Comparison of ENCODE assay signal across 8 mouse cellular contexts in the genomic region with DNA sequence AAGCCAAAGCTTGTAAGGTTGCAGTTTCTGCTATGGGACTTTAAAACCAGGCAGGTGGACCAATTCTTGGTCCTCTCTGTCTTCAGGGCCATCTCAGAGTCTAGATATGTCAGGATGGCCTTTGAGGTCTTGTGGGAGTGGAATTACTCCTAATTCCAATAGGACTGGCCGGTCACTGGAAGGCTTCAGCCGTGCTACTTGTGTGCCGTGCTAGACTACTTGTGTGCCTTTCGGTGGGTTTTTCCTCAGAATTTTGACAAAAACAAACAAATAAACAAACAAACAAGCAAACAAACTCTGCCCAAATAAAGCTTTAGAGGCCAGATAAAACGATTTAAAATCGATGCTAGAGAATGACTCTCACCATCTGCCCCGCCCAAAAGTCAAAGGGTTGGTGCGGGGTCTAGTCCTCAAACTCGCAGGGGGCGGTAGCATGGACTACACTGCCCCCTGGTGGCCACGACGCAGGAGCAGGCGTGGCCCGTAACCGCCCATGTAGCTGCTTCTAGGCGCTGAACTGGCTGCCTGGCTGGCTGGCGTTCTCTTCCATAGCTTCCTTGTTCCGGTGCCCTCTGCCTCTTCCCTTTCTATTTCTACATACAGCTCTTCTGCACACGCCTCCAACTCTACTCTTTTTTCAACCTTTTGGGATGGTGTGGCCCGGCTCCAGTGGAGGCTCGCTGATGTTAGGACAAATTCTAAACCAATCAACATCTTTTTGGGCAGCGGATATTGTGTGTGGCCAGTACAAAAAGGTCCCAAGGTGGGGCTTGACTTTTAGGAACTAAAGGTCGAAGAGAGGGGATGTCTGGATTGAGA. TPM values are rescaled to one million over a fixed set of nuclear protein-coding genes. Genes with fewer than 3 reads are reported as not detected.
DNase-seq lines count a peak whose midpoint lies in the region; ATAC-seq and TF ChIP-seq lines count a peak whose summit lies in the region.

No protein-coding gene starts in this region.

- no peaks in the 10 kb centered on the region for H3K36me3 ChIP-seq in embryonic facial prominence, embryonic 13.5 days
- H3K36me3 ChIP-seq in heart, embryonic 10.5 days, result no peaks in the 10 kb centered on the region
- no peaks in the 10 kb centered on the region for H3K36me3 ChIP-seq in kidney, embryonic 14.5 days (ENCODE audit: control insufficient read depth, insufficient read depth, low read length)
- H3K36me3 ChIP-seq in limb, embryonic 15.5 days, result no peaks in the 10 kb centered on the region
- no peaks in the 10 kb centered on the region for H3K36me3 ChIP-seq in midbrain, postnatal 0 days (ENCODE audit: insufficient read depth, low read length)

- no peaks in the 10 kb centered on the region for H3K27me3 ChIP-seq in embryonic facial prominence, embryonic 13.5 days
- no peaks in the 10 kb centered on the region for H3K27me3 ChIP-seq in heart, embryonic 10.5 days (ENCODE audit: insufficient read depth, poor library complexity, severe bottlenecking)
- no peaks in the 10 kb centered on the region for H3K27me3 ChIP-seq in kidney, embryonic 14.5 days (ENCODE audit: control insufficient read depth, insufficient read depth, low read length)
- H3K27me3 ChIP-seq in limb, embryonic 15.5 days, result no peaks in the 10 kb centered on the region
- no peaks in the 10 kb centered on the region for H3K27me3 ChIP-seq in midbrain, postnatal 0 days (ENCODE audit: insufficient read depth, low read length)

- no peaks in the 10 kb centered on the region for H3K9me3 ChIP-seq in embryonic facial prominence, embryonic 13.5 days
- H3K9me3 ChIP-seq in heart, embryonic 10.5 days, result no peaks in the 10 kb centered on the region
- no peaks in the 10 kb centered on the region for H3K9me3 ChIP-seq in kidney, embryonic 14.5 days (ENCODE audit: control insufficient read depth, low read length)
- H3K9me3 ChIP-seq in limb, embryonic 15.5 days, result no peaks in the 10 kb centered on the region
- no peaks in the 10 kb centered on the region for H3K9me3 ChIP-seq in midbrain, postnatal 0 days (ENCODE audit: low read length)

- H3K4me2 ChIP-seq in embryonic facial prominence, embryonic 13.5 days, result peak overlapping the region; percentile 44
- peak overlapping the region; percentile 27 for H3K4me2 ChIP-seq in kidney, embryonic 14.5 days (replicated peaks; ENCODE audit: low read depth, low read length)
- H3K4me2 ChIP-seq in limb, embryonic 15.5 days, result peak overlapping the region; percentile 15
- H3K4me2 ChIP-seq in midbrain, postnatal 0 days (ENCODE audit: low read depth, low read length, poor library complexity, severe bottlenecking), result peak overlapping the region; percentile 37

- WGBS in embryonic facial prominence, embryonic 13.5 days, result 18% methylated on average over 23 of the region's 23 CpGs
- WGBS in heart, embryonic 10.5 days, result 19% methylated on average over 23 of the region's 23 CpGs
- 14% methylated on average over 23 of the region's 23 CpGs for WGBS in kidney, embryonic 14.5 days
- WGBS in limb, embryonic 15.5 days, result 14% methylated on average over 23 of the region's 23 CpGs
- WGBS in midbrain, postnatal 0 days, result 18% methylated on average over 23 of the region's 23 CpGs

- TF ChIP-seq CTCF in midbrain, postnatal 0 days (IDR thresholded peaks at IDR 0.05), result peak; percentile 94

- H3K9ac ChIP-seq in embryonic facial prominence, embryonic 13.5 days, result peak overlapping the region; percentile 44; the same call in 1 of the 2 replicates
- peak overlapping the region; percentile 35; the same call in 1 of the 2 replicates for H3K9ac ChIP-seq in kidney, embryonic 14.5 days (ENCODE audit: low read depth, low read length)
- H3K9ac ChIP-seq in limb, embryonic 15.5 days, result no peak overlapping the region
- H3K9ac ChIP-seq in midbrain, postnatal 0 days (replicated peaks; ENCODE audit: low read length, poor library complexity, severe bottlenecking), result no peak overlapping the region

- H3K4me1 ChIP-seq in embryonic facial prominence, embryonic 13.5 days, result peaks cover 19% of the 10 kb centered on the region
- H3K4me1 ChIP-seq in heart, embryonic 10.5 days, result peaks cover 28% of the 10 kb centered on the region
- H3K4me1 ChIP-seq in kidney, embryonic 14.5 days (ENCODE audit: control insufficient read depth, insufficient read depth, low read length), result peaks cover 5% of the 10 kb centered on the region
- peaks cover 18% of the 10 kb centered on the region for H3K4me1 ChIP-seq in limb, embryonic 15.5 days
- H3K4me1 ChIP-seq in midbrain, postnatal 0 days (ENCODE audit: insufficient read depth, low read length), result no peaks in the 10 kb centered on the region

- peak overlapping the region; percentile 2 for H3K4me3 ChIP-seq in embryonic facial prominence, embryonic 13.5 days
- H3K4me3 ChIP-seq in heart, embryonic 10.5 days, result peak overlapping the region; percentile 33
- no peak overlapping the region for H3K4me3 ChIP-seq in kidney, embryonic 14.5 days (ENCODE audit: low read length)
- H3K4me3 ChIP-seq in limb, embryonic 15.5 days, result peak overlapping the region; percentile 5; the same call in 1 of the 2 replicates
- H3K4me3 ChIP-seq in midbrain, postnatal 0 days (ENCODE audit: low read depth, low read length), result no peak overlapping the region

- no peak overlapping the region for H3K27ac ChIP-seq in embryonic facial prominence, embryonic 13.5 days
- H3K27ac ChIP-seq in heart, embryonic 10.5 days, result peak overlapping the region; percentile 54; the same call in 1 of the 2 replicates
- no peak overlapping the region for H3K27ac ChIP-seq in kidney, embryonic 14.5 days (ENCODE audit: low read depth, low read length)
- peak overlapping the region; percentile 22; the same call in 1 of the 2 replicates for H3K27ac ChIP-seq in limb, embryonic 15.5 days
- no peak overlapping the region for H3K27ac ChIP-seq in midbrain, postnatal 0 days (ENCODE audit: low read depth, low read length)

- peak; percentile 94 for DNase-seq in 3T3-L1 (ENCODE audit: low read depth, low spot score)
- DNase-seq in adrenal gland, postnatal 36 days, result peak; percentile 86 to 92
- peak; percentile 92 for DNase-seq in heart, embryonic 10.5 days (ENCODE audit: low spot score)
- peak; percentile 85 for DNase-seq in midbrain, postnatal 0 days (ENCODE audit: low spot score)
- peak; percentile 60 to 87 for DNase-seq in spleen, postnatal 10 days (ENCODE audit: low spot score in 2 of 2)

- peak; percentile 73 for ATAC-seq in embryonic facial prominence, embryonic 13.5 days (ENCODE audit: insufficient number of reproducible peaks, insufficient read depth, low FRiP score, low TSS enrichment, low read depth)
- peak; percentile 95 for ATAC-seq in kidney, embryonic 14.5 days (ENCODE audit: low FRiP score, low TSS enrichment)
- ATAC-seq in limb, embryonic 15.5 days (ENCODE audit: insufficient number of reproducible peaks, low FRiP score, low TSS enrichment, low read depth), result peak; percentile 90
- peak; percentile 93 for ATAC-seq in midbrain, postnatal 0 days (ENCODE audit: low FRiP score)

RNA-seq across cellular contexts. Expression of a gene that starts 5.4 kb away (rescaled TPM):
- total RNA-seq in adrenal gland, postnatal 36 days (2021), result not detected
- not detected in 2 replicates for polyA plus RNA-seq in embryonic facial prominence, embryonic 13.5 days (2015; fragmentation: Nextera tagmentation; extraction: Ambion mirVana)
- not detected in 2 replicates for polyA plus RNA-seq in heart, embryonic 10.5 days (2016; fragmentation: Nextera tagmentation; extraction: Ambion mirVana)
- polyA plus RNA-seq in kidney, embryonic 14.5 days (2014; fragmentation: Nextera tagmentation; extraction: Ambion mirVana), result not detected in 2 replicates
- polyA plus RNA-seq in limb, embryonic 15.5 days (2015; fragmentation: Nextera tagmentation; extraction: Ambion mirVana), result 0.98 and 1.2 TPM in 2 replicates
- not detected in 2 replicates for total RNA-seq in midbrain, postnatal 0 days (2014; rRNA removed)
- polyA plus RNA-seq in midbrain, postnatal 0 days (2015; fragmentation: Nextera tagmentation; extraction: Ambion mirVana), result not detected in 2 replicates

RNA-seq across cellular contexts. Expression of a gene that starts 53.0 kb away (rescaled TPM):
- total RNA-seq in adrenal gland, postnatal 36 days (2021), result 10 to 100 TPM; 10.7 to 11.7 TPM
- polyA plus RNA-seq in embryonic facial prominence, embryonic 13.5 days (2015; fragmentation: Nextera tagmentation; extraction: Ambion mirVana), result 15.9 and 17.4 TPM in 2 replicates
- polyA plus RNA-seq in heart, embryonic 10.5 days (2016; fragmentation: Nextera tagmentation; extraction: Ambion mirVana), result 11.7 and 14.4 TPM in 2 replicates
- polyA plus RNA-seq in kidney, embryonic 14.5 days (2014; fragmentation: Nextera tagmentation; extraction: Ambion mirVana), result 11.9 and 15.1 TPM in 2 replicates
- polyA plus RNA-seq in limb, embryonic 15.5 days (2015; fragmentation: Nextera tagmentation; extraction: Ambion mirVana), result 11.5 and 14.1 TPM in 2 replicates
- total RNA-seq in midbrain, postnatal 0 days (2014; rRNA removed), result 30.3 and 33.4 TPM in 2 replicates
- polyA plus RNA-seq in midbrain, postnatal 0 days (2015; fragmentation: Nextera tagmentation; extraction: Ambion mirVana), result 45.4 and 46.9 TPM in 2 replicates

Comparison
In these comparisons a context has a peak if more than half of its experiments do, and no peak if none do; other contexts are left out.
1. H3K27ac ChIP-seq: peak in heart, embryonic 10.5 days (single experiment) and limb, embryonic 15.5 days (single experiment); none in embryonic facial prominence, embryonic 13.5 days (single experiment), kidney, embryonic 14.5 days (single experiment) and midbrain, postnatal 0 days (single experiment).
2. H3K4me3 ChIP-seq: peak in embryonic facial prominence, embryonic 13.5 days (single experiment), heart, embryonic 10.5 days (single experiment) and limb, embryonic 15.5 days (single experiment); none in kidney, embryonic 14.5 days (single experiment) and midbrain, postnatal 0 days (single experiment).
3. H3K9ac ChIP-seq: peak in embryonic facial prominence, embryonic 13.5 days (single experiment) and kidney, embryonic 14.5 days (single experiment); none in limb, embryonic 15.5 days (single experiment) and midbrain, postnatal 0 days (single experiment).
4. Peak in every context shown above with its lines, with median percentiles within 50 percentile points of each other: DNase-seq, ATAC-seq and H3K4me2 ChIP-seq.